8 mouse cellular contexts compared by ENCODE assay signal in the genomic region with DNA sequence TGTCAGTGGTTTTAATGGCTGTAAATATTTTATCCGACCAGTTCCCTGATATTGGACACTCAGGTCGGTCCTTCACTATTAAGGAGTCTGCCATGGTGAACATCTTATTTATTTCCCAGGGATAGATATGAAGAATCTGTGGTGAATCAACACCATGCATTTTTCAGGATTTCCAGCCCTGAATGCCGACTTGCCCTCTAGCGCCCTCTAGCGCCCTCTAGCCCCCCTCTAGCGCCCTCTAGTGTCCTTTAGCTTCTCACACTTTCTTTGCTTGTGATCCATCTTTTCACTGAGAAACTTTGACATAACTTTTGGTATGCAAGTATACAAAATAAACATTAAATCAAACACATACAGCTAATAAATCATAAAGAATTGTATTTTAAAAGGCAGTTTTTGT. TPM values are rescaled to one million over a fixed set of nuclear protein-coding genes. Genes with fewer than 3 reads are reported as not detected.
DNase-seq lines count a peak whose midpoint lies in the region; ATAC-seq and TF ChIP-seq lines count a peak whose summit lies in the region.
"Had no signal": no experiment of that assay in that cellular context is flagged by ENCODE, and none has a peak within 500 bp of the region (broad histone marks: within the 10 kb centered on the region; RNA-seq: fewer than 3 reads in every experiment).

No protein-coding gene starts in this region.

- intact Hi-C loops in left cerebral cortex, postnatal 36 days (cut with DNase I): loop anchor here (2.0 kb wide), 1 partner anchor 47 kb away; a partner anchor contains a TSS

- peak; percentile 73 for DNase-seq in layer of hippocampus, adult 11-12 months (ENCODE audit: low spot score)
- no peak for DNase-seq in layer of hippocampus, adult 9-11 months
- peak; percentile 28 for DNase-seq in G1E (ENCODE audit: low spot score)
- peak; percentile 86 for DNase-seq in adrenal gland, postnatal 14 days
- peak; percentile 46 for DNase-seq in embryo, embryonic 11.5 days (ENCODE audit: low read depth, low spot score)
- DNase-seq in left cerebral cortex, postnatal 36 days (ENCODE audit: low spot score in 2 of 2): peak; percentile 60 to 62
- peak; percentile 68 for DNase-seq in retina, postnatal 1 day

- peaks cover 10% of the 10 kb centered on the region for H3K27me3 ChIP-seq in G1E (ENCODE audit: insufficient read depth, low read length)
- H3K27me3 ChIP-seq: heart, embryonic 15.5 days had no signal

- no peaks in the 10 kb centered on the region for H3K4me1 ChIP-seq in G1E (ENCODE audit: insufficient read depth, low read depth, low read length)
- H3K4me1 ChIP-seq: heart, embryonic 15.5 days had no signal

- ATAC-seq in G1E (ENCODE audit: extremely low read depth, insufficient number of reproducible peaks, low FRiP score, poor library complexity, severe bottlenecking): no peak

- H3K4me3 ChIP-seq in G1E (ENCODE audit: low read depth, low read length): no peak overlapping the region
- H3K4me3 ChIP-seq: heart, embryonic 15.5 days had no signal

- no peaks in the 10 kb centered on the region for H3K9me3 ChIP-seq in G1E (replicated peaks)
- H3K9me3 ChIP-seq: heart, embryonic 15.5 days had no signal

- peak; percentile 87 for TF ChIP-seq CTCF in G1E (IDR thresholded peaks at IDR 0.05; ENCODE audit: low read depth, low read length)

- H3K36me3 ChIP-seq in G1E (replicated peaks): no peaks in the 10 kb centered on the region

RNA-seq across cellular contexts. Expression of a gene that starts 22.8 kb away (rescaled TPM):
- not detected in 2 replicates for total RNA-seq in G1E (2014; fragmentation: Nextera tagmentation)
- 0.06 and 0.16 TPM in 2 replicates for total RNA-seq in G1E (2017)
- polyA plus RNA-seq in G1E (2012): 0.03 TPM in 1 of 2 replicates, not detected in the other
- 4.3 and 5.8 TPM in 2 replicates for total RNA-seq in adrenal gland, postnatal 14 days (2021)
- under 1 TPM; 0.54 TPM for total RNA-seq in left cerebral cortex, postnatal 36 days (2021)

RNA-seq across cellular contexts. Expression of a gene that starts 45.8 kb away (rescaled TPM):
- not detected in 2 replicates for total RNA-seq in G1E (2014; fragmentation: Nextera tagmentation)
- 0.05 TPM in 1 of 2 replicates, not detected in the other for total RNA-seq in G1E (2017)
- not detected in 2 replicates for polyA plus RNA-seq in G1E (2012)
- 3.4 and 4.2 TPM in 2 replicates for total RNA-seq in adrenal gland, postnatal 14 days (2021)
- total RNA-seq in left cerebral cortex, postnatal 36 days (2021): 100 to 1,000 TPM; 210 to 221 TPM

Comparison
In these comparisons a context has a peak if more than half of its experiments do, and no peak if none do; other contexts are left out.
1. RNA of a gene that starts 45.8 kb away (total RNA-seq): 210 to 221 TPM in left cerebral cortex, postnatal 36 days; 3.4 to 4.2 TPM in adrenal gland, postnatal 14 days and 0.05 TPM in G1E; every median in the first group is over 10 times any median in the second.